Mouse (Mus musculus): ENCODE data around the gene P4hb.

- TF ChIP-seq ZC3H11A (IDR thresholded peaks at IDR 0.05; ENCODE audit: borderline replicate concordance, low read depth, low read length) (no peak), HCFC1 (IDR thresholded peaks at IDR 0.05; ENCODE audit: borderline replicate concordance, insufficient read depth, low read length) (no peak), ZNF384 (IDR thresholded peaks at IDR 0.05; ENCODE audit: low read depth, low read length) (no peak), CHD2 (IDR thresholded peaks at IDR 0.05; ENCODE audit: low read depth, low read length) (no peak)
Measured at GRCm38 (mm10) chr11:120583937-120584336, 10.9 kb upstream of the P4hb start.
